Mouse (Mus musculus) kidney, postnatal 4 days (tissue): ENCODE measurements around the gene Sos2.
"Not testable (repeated sequence)": the region's sequence is repeated elsewhere in the genome, so short reads cannot be mapped to it uniquely, and the experiment has no call there.

Experiments
- DNase-seq, 2 experiments: peaks; one replicate each; pipeline ENCODE4 v3.0.0; 2021; ENCODE audit warnings: mixed read lengths in 2 of 2

The Sos2 gene

GRCm38 (mm10) chr12:69568266-69568665 lies 113.4 kb downstream of the Sos2 start:
- no peak for DNase-seq

- DNase-seq: not testable (repeated sequence)
Observed at GRCm38 (mm10) chr12:69561006-69561405, 120.6 kb downstream of the Sos2 start.

- peak; percentile 32 to 57 for DNase-seq
Observed at GRCm38 (mm10) chr12:69556221-69556861, 125.3 kb downstream of the Sos2 start.

GRCm38 (mm10) chr12:69545456-69546178 lies 136.0 kb downstream of the Sos2 start:
- no peak for DNase-seq

- DNase-seq: no peak
Observed at GRCm38 (mm10) chr12:69544994-69545393, 136.7 kb downstream of the Sos2 start.

GRCm38 (mm10) chr12:69544562-69544961 lies 137.1 kb downstream of the Sos2 start:
- DNase-seq: no peak

- no peak for DNase-seq
Observed at GRCm38 (mm10) chr12:69542376-69542775, 139.3 kb downstream of the Sos2 start.

GRCm38 (mm10) chr12:69541663-69542062 lies 140.0 kb downstream of the Sos2 start:
- DNase-seq: peak in 1 of 2 experiments; percentile 47

- no peak for DNase-seq
Observed at GRCm38 (mm10) chr12:69539353-69539752, 142.3 kb downstream of the Sos2 start.

- DNase-seq: no peak
Observed at GRCm38 (mm10) chr12:69538362-69538950, 143.2 kb downstream of the Sos2 start.

- peak; percentile 42 to 67 for DNase-seq
Observed at GRCm38 (mm10) chr12:69537675-69538361, 143.8 kb downstream of the Sos2 start.

GRCm38 (mm10) chr12:69537243-69537674 lies 144.4 kb downstream of the Sos2 start:
- DNase-seq: peak in 1 of 2 experiments; percentile 49

- DNase-seq: no peak
Observed at GRCm38 (mm10) chr12:69536616-69537242, 144.9 kb downstream of the Sos2 start.
